Mouse (Mus musculus) erythroblast, embryonic 14.5 days (primary cell): ENCODE data around the gene Rgs10.

ENCODE experiments used
- GATA1 ChIP-seq: IDR thresholded peaks from 2 replicates; pipeline ENCODE4 v1.6.1; 2012; ENCODE audit warnings: low read length, inconsistent platforms, mixed read lengths
- TAL1 ChIP-seq: IDR thresholded peaks from 3 replicates; pipeline ENCODE4 v1.6.1; 2012; ENCODE audit warnings: low read length, inconsistent platforms, mixed read lengths

GRCm38 (mm10) chr7:128462406-128462805, 43.8 kb upstream of the Rgs10 start:
- TF ChIP-seq TAL1 (no peak), GATA1 (no peak)
